Mouse (Mus musculus): ENCODE data around the gene Crb3. TPM values are rescaled to one million over a fixed set of nuclear protein-coding genes. Genes with fewer than 3 reads are reported as not detected.

The Crb3 gene
- total RNA-seq, 2 experiments from 2014 or later, result 0.47 TPM; not detected in 1

GRCm38 (mm10) chr17:57062548-57062947 lies 3.6 kb downstream of the Crb3 start:
- DNase-seq, result no peak

DNA sequence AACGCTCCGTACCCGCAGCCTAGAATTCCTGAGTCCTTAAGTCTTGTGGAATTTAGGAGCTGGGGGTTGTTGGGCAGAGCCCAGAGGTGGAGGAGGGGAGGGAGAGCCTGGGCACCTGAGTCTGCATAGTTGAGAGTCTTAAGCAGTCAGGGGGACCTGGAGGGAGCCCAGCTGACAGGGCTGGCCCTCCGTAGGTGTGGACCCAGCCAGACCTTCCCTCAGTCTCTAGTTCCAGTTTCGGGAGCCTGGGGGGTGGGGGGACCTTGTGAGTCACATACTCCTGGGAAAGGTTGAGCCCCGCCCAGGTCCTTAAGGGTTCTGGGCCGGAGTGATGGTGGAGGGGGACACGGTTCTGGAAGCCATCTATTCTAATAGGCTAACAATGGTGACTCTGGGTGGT lies 4.1 kb downstream of the Crb3 start:
- DNase-seq, result no peak

GRCm38 (mm10) chr17:57066908-57067307 lies 8.0 kb downstream of the Crb3 start:
- no peak for DNase-seq

DNA sequence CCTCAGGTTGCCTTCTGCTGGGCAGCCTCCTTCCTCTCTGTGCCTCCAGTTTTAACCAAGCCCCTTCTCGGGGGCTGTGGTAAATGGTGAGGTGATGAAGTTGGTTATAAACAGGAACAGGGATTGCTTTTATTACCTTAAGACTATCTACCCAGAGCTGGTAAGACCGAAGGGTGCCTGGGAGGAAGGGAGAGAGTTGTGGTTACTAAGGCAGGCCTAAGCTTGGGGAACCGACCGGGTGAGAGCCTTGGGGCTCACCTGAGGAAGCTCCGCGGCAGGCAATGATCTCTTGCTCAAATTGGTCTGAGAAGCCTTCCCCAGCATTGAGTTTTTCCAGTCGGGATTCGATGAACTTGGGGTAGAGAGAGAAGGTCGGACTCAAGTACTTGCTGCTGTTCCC lies 11.4 kb downstream of the Crb3 start:
- DNase-seq, result no peak

- DNase-seq, result no peak
Observed at GRCm38 (mm10) chr17:57070699-57071098, 11.8 kb downstream of the Crb3 start.

DNA sequence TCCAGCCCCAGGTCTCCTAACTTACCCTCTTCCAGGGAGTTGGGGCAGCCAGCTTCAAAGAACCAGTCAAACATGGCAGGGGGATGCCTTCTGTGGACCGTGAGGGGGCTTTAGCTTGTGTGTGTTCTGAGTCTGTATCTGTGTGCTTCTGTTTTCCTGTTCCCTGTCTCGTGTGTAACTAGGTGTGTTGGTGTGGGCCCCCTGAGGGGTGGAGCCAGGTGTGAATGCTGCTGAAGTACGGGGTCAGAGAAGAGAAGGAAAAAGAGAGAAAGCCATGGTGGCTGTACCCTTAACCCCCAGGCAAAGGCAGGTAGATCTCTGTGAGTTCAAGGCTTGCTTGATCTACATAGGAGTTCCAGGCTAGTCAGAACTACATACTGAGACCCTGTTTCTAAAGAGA lies 18.0 kb downstream of the Crb3 start:
- no peak for DNase-seq

DNA sequence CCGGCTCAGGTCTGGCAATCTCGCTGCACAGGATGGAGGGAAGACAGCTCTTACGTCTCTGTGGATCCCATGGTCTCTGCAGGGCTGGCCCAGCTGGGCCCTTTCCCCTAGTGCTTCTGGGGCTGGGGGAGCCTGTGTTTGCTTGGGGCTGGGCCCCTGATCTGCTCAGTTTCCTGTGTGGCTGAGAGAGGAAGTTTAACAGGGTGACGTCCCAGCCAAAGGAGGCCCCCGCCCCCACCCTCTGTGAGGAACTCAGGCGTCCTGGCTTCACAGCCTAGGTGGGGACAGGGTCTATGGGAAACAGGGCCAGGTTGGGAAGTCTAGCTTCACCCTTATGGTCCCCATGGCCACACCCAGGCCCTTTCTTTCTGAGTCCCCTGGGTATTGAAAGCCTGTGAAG lies 19.4 kb downstream of the Crb3 start, which contains the start of gene Dennd1c:
Gene Dennd1c, minus strand, starts transcription at position 179 of the 400 bp plus-strand sequence.
- no peak for DNase-seq

- DNase-seq, result no peak
Observed at GRCm38 (mm10) chr17:57079919-57080318, 21.0 kb downstream of the Crb3 start.

DNA sequence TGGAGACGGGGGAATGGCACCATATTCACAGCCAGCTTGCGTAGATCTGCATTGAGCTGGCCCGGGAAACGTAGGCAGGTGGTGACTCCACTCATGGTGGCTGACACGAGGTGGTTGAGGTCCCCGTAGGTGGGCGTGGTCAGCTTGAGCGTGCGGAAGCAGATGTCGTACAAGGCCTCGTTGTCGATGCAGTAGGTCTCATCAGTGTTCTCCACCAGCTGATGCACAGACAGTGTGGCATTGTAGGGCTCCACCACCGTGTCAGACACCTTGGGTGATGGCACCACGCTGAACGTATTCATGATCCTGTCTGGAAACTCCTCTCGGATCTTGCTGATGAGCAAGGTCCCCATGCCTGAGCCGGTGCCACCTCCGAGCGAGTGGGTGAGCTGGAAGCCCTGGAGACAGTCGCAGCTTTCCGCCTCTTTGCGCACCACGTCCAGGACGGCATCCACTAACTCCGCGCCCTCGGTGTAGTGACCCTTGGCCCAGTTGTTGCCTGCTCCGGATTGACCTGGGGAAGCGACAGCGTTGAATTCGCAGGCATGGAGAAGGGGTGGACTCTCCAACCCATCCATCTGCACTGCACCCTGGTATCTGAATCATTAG lies 22.4 kb downstream of the Crb3 start:
- no peak for DNase-seq

- no peak for DNase-seq
Observed at GRCm38 (mm10) chr17:57082481-57082880, 23.6 kb downstream of the Crb3 start.

GRCm38 (mm10) chr17:57085970-57086757 lies 27.3 kb downstream of the Crb3 start:
- DNase-seq, result peak; percentile 8

- peak; percentile 52 for DNase-seq
Observed at GRCm38 (mm10) chr17:57087049-57087832, 28.3 kb downstream of the Crb3 start, which contains the start of gene Tubb4a. Tubb4a (minus strand) TSS chr17:57087782.

DNA sequence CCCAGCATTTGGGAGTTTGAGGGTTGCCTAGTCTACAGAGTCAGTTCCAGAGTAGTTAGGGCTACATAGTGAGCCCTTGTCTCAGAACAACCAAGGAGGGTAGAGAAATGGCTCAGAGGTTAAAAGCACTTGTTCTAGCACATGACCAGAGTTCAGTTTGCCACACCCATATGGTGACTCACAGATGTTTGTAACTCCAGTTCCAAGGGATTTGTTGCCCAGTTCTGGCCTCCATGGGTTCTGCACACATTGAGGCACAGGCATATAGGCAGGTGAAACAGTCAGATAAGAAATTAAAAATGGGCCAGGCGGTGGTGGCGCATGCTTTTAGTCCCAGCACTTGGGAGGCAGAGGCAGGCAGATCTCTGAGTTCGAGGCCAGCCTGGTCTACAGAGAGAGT lies 35.3 kb downstream of the Crb3 start:
- DNase-seq, result no peak

DNA sequence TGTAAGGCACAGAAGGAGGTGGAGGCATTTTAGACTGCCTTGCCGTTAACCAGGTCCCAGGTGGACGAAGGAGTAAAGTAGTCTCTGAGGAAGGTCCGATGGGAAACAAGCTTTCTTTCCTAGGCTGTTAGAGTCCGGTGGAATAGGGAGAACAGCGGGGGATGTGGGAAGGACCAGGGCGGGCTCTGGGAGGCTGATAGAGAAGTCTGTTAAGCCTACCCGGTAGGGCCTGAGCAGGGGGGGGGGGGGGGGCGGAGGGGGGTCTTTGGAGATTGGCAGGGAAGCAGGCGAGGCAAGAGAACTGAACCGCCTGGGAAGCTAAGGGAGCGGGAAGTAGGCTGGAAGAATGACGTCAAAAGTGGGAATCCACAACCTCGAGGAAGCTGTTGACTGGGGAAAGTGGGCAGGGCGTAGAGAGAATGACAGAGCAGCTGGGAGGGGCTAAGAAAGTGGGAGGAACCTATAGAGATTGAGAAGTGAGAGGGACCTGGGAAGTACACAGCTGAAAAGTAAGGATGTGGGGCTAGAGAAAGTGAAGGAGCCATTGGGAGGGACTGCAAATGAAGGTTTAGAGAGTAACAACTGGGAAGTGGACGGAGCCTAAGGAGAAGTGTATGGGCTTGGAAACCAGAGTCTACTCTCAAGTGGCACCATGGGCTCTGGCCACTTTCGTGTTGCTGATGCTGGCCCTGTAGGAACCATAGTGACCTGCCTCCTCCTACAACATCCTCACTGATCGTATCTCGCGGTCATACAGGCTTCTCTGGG lies 37.1 kb downstream of the Crb3 start:
- peak; percentile 54 for DNase-seq

GRCm38 (mm10) chr17:57096623-57096920 lies 37.7 kb downstream of the Crb3 start:
- DNase-seq, result peak; percentile 89

DNA sequence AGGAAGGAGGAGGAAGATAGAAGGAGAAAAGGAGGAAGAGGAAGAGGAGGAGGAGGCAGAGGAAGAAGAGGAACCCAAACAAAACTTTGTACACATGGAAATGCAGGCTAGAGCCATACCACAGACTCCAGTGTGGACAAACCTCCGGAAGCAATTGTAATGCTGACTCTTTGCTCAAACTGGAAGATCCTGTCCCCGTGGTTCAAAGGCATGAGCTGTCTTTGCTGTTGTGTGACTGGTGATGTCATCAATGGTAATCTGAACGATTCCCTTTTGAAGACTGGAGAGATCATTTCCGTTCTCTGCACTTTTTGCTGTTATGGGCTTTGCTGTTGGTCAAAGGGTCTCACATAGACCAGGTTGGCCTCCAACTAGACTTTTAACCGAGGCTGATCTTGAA lies 39.4 kb downstream of the Crb3 start:
- no peak for DNase-seq

- peak; percentile 31 for DNase-seq
Observed at GRCm38 (mm10) chr17:57099629-57100325, 40.9 kb downstream of the Crb3 start.

GRCm38 (mm10) chr17:57102276-57102675 lies 43.4 kb downstream of the Crb3 start:
- DNase-seq, result no peak

GRCm38 (mm10) chr17:57104496-57104895 lies 45.6 kb downstream of the Crb3 start:
- no peak for DNase-seq

DNA sequence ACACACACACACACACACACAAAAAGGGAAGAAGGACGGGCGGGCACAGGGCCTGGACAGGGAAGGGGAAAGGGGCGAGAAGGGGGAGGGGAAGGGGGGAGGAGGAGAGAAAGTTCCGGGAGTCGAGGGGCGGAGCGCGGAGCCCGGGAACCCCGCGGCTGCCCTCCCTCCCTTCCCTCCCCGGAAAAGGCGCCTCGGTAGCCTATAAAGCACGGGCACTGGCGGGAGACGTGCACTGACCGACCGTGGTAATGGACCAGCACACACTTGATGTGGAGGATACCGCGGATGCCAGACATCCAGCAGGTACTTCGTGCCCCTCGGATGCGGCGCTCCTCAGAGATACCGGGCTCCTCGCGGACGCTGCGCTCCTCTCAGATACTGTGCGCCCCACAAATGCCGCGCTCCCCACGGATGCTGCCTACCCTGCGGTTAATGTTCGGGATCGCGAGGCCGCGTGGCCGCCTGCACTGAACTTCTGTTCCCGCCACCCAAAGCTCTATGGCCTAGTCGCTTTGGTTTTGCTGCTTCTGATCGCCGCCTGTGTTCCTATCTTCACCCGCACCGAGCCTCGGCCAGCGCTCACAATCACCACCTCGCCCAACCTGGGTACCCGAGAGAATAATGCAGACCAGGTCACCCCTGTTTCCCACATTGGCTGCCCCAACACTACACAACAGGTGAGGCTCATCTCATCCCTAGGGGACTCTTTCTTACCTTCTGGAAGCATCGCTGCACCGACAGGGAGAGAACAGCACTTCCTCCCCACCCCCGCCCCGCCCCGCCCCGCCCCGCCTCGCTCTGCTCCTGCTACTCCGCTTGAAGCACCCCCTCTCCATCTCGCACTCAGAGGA lies 46.5 kb downstream of the Crb3 start, which contains the start of gene Tnfsf9:
Gene Tnfsf9, plus strand, starts transcription at position 145 of the 854 bp plus-strand sequence.
- DNase-seq, result peak; percentile 31

GRCm38 (mm10) chr17:57106035-57106368 lies 47.1 kb downstream of the Crb3 start:
- DNase-seq, result no peak
